Mouse (Mus musculus) spleen, postnatal 10 days (tissue): ENCODE data around the gene Pnkd.
A peak's percentile ranks its signal among the peaks of the same experiment; 100 is the strongest.
"Not testable (repeated sequence)": the region's sequence is repeated elsewhere in the genome, so short reads cannot be mapped to it uniquely, and the experiment has no call there.

ENCODE experiments used
- DNase-seq, 2 experiments: peaks; one replicate each; pipeline ENCODE4 v3.0.0; 2021 to 2022; ENCODE audit warnings: low spot score in 2 of 2

Gene Pnkd

GRCm38 (mm10) chr1:74329899-74330431 is 45.2 kb downstream of the Pnkd start:
- no peak for DNase-seq

GRCm38 (mm10) chr1:74331046-74331681 is 46.4 kb downstream of the Pnkd start:
- no peak for DNase-seq

GRCm38 (mm10) chr1:74332241-74332763 is 47.6 kb downstream of the Pnkd start:
- peak; percentile 85 to 94 for DNase-seq

- DNase-seq = no peak
Observed at GRCm38 (mm10) chr1:74332930-74333329, 48.2 kb downstream of the Pnkd start.

- no peak for DNase-seq
Observed at GRCm38 (mm10) chr1:74334607-74335006, 49.9 kb downstream of the Pnkd start.

- DNase-seq = no peak
Observed at GRCm38 (mm10) chr1:74335033-74335432, 50.3 kb downstream of the Pnkd start.

GRCm38 (mm10) chr1:74335436-74336170 is 50.9 kb downstream of the Pnkd start:
- DNase-seq = no peak

GRCm38 (mm10) chr1:74337241-74337771 is 52.6 kb downstream of the Pnkd start:
- no peak for DNase-seq

- no peak for DNase-seq
Observed at GRCm38 (mm10) chr1:74338013-74338412, 53.3 kb downstream of the Pnkd start.

- no peak for DNase-seq
Observed at GRCm38 (mm10) chr1:74338626-74339025, 53.9 kb downstream of the Pnkd start.

GRCm38 (mm10) chr1:74339917-74340316 is 55.2 kb downstream of the Pnkd start:
- DNase-seq = no peak

GRCm38 (mm10) chr1:74340361-74340764 is 55.6 kb downstream of the Pnkd start:
- no peak for DNase-seq

- not testable (repeated sequence) for DNase-seq
Observed at GRCm38 (mm10) chr1:74340992-74341391, 56.3 kb downstream of the Pnkd start.

- DNase-seq = no peak
Observed at GRCm38 (mm10) chr1:74341898-74342297, 57.2 kb downstream of the Pnkd start.

- DNase-seq = no peak
Observed at GRCm38 (mm10) chr1:74342308-74342707, 57.6 kb downstream of the Pnkd start.

- DNase-seq = no peak
Observed at GRCm38 (mm10) chr1:74343161-74343560, 58.4 kb downstream of the Pnkd start.

- no peak for DNase-seq
Observed at GRCm38 (mm10) chr1:74344163-74344916, 59.6 kb downstream of the Pnkd start.

GRCm38 (mm10) chr1:74351185-74351769 is 66.5 kb downstream of the Pnkd start:
- no peak for DNase-seq

GRCm38 (mm10) chr1:74352532-74353096 is 67.9 kb downstream of the Pnkd start:
- DNase-seq = no peak

GRCm38 (mm10) chr1:74353453-74354229 is 68.9 kb downstream of the Pnkd start:
- no peak for DNase-seq
